ENCODE assay signal across 23 mouse cellular contexts in genomic region chr10:14027751-14028150, GRCm38 (mm10).
DNase-seq lines count a peak whose midpoint lies in the region; ATAC-seq and TF ChIP-seq lines count a peak whose summit lies in the region.
"Had no signal": no experiment of that assay in that cellular context is flagged by ENCODE, and none has a peak within 500 bp of the region (broad histone marks: within the 10 kb centered on the region; RNA-seq: fewer than 3 reads in every experiment).

No protein-coding gene starts in this region.

- TF ChIP-seq CTCF in gastrocnemius, adult 2 months (IDR thresholded peaks at IDR 0.05) = no peak
- no peak for TF ChIP-seq CTCF in liver, adult 2 months (IDR thresholded peaks at IDR 0.05; ENCODE audit: low read depth, low read length)

- H3K27ac ChIP-seq in gastrocnemius, adult 2 months = peak overlapping the region; percentile 60
- no peak overlapping the region for H3K27ac ChIP-seq in heart, embryonic 10.5 days
- no peak overlapping the region for H3K27ac ChIP-seq in heart, embryonic 12.5 days (ENCODE audit: poor library complexity, severe bottlenecking)
- H3K27ac ChIP-seq in liver, adult 2 months (replicated peaks; ENCODE audit: insufficient read depth, low read depth, low read length) = no peak overlapping the region
- H3K27ac ChIP-seq: embryonic facial prominence, embryonic 10.5 days; embryonic facial prominence, embryonic 12.5 days; forebrain, embryonic 13.5 days; forebrain, embryonic 15.5 days had no signal

- TF ChIP-seq POLR2A in liver, adult 2 months (IDR thresholded peaks at IDR 0.05; ENCODE audit: extremely low read depth, insufficient read depth, low read length) = no peak

- no peak overlapping the region for H3K4me3 ChIP-seq in gastrocnemius, adult 2 months
- H3K4me3 ChIP-seq in heart, embryonic 10.5 days = no peak overlapping the region
- no peak overlapping the region for H3K4me3 ChIP-seq in heart, embryonic 12.5 days
- no peak overlapping the region for H3K4me3 ChIP-seq in liver, adult 2 months (ENCODE audit: insufficient read depth, low read depth, low read length)
- H3K4me3 ChIP-seq: embryonic facial prominence, embryonic 10.5 days; embryonic facial prominence, embryonic 12.5 days; forebrain, embryonic 13.5 days; forebrain, embryonic 15.5 days had no signal

- no peak for DNase-seq in gastrocnemius, adult 2 months
- DNase-seq in gastrocnemius, postnatal 4 days (ENCODE audit: low spot score in 2 of 2) = no peak
- DNase-seq in heart, embryonic 10.5 days (ENCODE audit: low spot score) = peak; percentile 14
- peak; percentile 57 for DNase-seq in liver, adult 2 months (ENCODE audit: extremely low read depth, low read depth, low spot score)
- DNase-seq in liver (no peak), 416B (ENCODE audit: low read depth) (peak; percentile 37)
- DNase-seq: adrenal gland, adult 8-10 months; adrenal gland, postnatal 14 days; adrenal gland, postnatal 36 days; cerebellum, adult 11-12 months; cerebellum, adult 2 months; cerebellum, adult 9-10 months; cerebellum, postnatal 25 days had no signal

- 26% methylated on average over 1 of the region's 1 CpGs for WGBS in heart, embryonic 10.5 days
- 42% methylated on average over 1 of the region's 1 CpGs for WGBS in heart, embryonic 12.5 days
- WGBS in liver, adult 2 months = 34% methylated on average over 1 of the region's 1 CpGs

- no peaks in the 10 kb centered on the region for H3K9me3 ChIP-seq in heart, embryonic 10.5 days
- no peaks in the 10 kb centered on the region; the same call in 1 of the 2 replicates for H3K9me3 ChIP-seq in heart, embryonic 12.5 days (replicated peaks)
- H3K9me3 ChIP-seq: embryonic facial prominence, embryonic 10.5 days; embryonic facial prominence, embryonic 12.5 days; forebrain, embryonic 13.5 days; forebrain, embryonic 15.5 days; G1E had no signal

- intact Hi-C loops in gastrocnemius, adult 2 months (cut with DNase I) = no loop called here

- H3K4me2 ChIP-seq in heart, embryonic 12.5 days = no peak overlapping the region
- H3K4me2 ChIP-seq: embryonic facial prominence, embryonic 12.5 days; forebrain, embryonic 13.5 days; forebrain, embryonic 15.5 days had no signal

- peaks cover 12% of the 10 kb centered on the region for H3K4me1 ChIP-seq in heart, embryonic 10.5 days
- H3K4me1 ChIP-seq in heart, embryonic 12.5 days (replicated peaks) = peaks cover 19% of the 10 kb centered on the region
- H3K4me1 ChIP-seq in liver, adult 2 months (ENCODE audit: control insufficient read depth, insufficient read depth, low read length) = peaks cover 8% of the 10 kb centered on the region
- H3K4me1 ChIP-seq: embryonic facial prominence, embryonic 10.5 days; embryonic facial prominence, embryonic 12.5 days; forebrain, embryonic 13.5 days; forebrain, embryonic 15.5 days had no signal

- H3K79me2 ChIP-seq in liver, adult 2 months (ENCODE audit: control insufficient read depth, insufficient read depth, low read length) = peaks cover 4% of the 10 kb centered on the region; the same call in 1 of the 2 replicates

- no peaks in the 10 kb centered on the region for H3K36me3 ChIP-seq in heart, embryonic 10.5 days
- H3K36me3 ChIP-seq in heart, embryonic 12.5 days = no peaks in the 10 kb centered on the region
- no peaks in the 10 kb centered on the region for H3K36me3 ChIP-seq in liver, adult 2 months (ENCODE audit: control insufficient read depth, insufficient read depth, low read length)
- H3K36me3 ChIP-seq: embryonic facial prominence, embryonic 10.5 days; embryonic facial prominence, embryonic 12.5 days; forebrain, embryonic 15.5 days; G1E had no signal

- no peak for ATAC-seq in heart, embryonic 12.5 days (ENCODE audit: insufficient number of reproducible peaks, low FRiP score)
- ATAC-seq: activated CD4-positive, CD25-positive, alpha-beta regulatory T cell, adult 4 months; CD4-positive, CD25-positive, alpha-beta regulatory T cell, adult 4 months; forebrain, embryonic 13.5 days; forebrain, embryonic 15.5 days; Patski had no signal

- no peak overlapping the region for H3K9ac ChIP-seq in heart, embryonic 12.5 days
- H3K9ac ChIP-seq in liver, adult 2 months (ENCODE audit: low read depth, low read length) = no peak overlapping the region
- H3K9ac ChIP-seq: embryonic facial prominence, embryonic 12.5 days; forebrain, embryonic 13.5 days; forebrain, embryonic 15.5 days had no signal

- no peaks in the 10 kb centered on the region for H3K27me3 ChIP-seq in heart, embryonic 10.5 days (ENCODE audit: insufficient read depth, poor library complexity, severe bottlenecking)
- H3K27me3 ChIP-seq in heart, embryonic 12.5 days (replicated peaks) = no peaks in the 10 kb centered on the region
- no peaks in the 10 kb centered on the region for H3K27me3 ChIP-seq in liver, adult 2 months (ENCODE audit: control insufficient read depth, insufficient read depth, low read length)
- H3K27me3 ChIP-seq: CH12.LX; embryonic facial prominence, embryonic 12.5 days; forebrain, embryonic 13.5 days; forebrain, embryonic 15.5 days; Patski had no signal

Comparison
In these comparisons a context has a peak if more than half of its experiments do, and no peak if none do; other contexts are left out.
1. DNase-seq: peak in heart, embryonic 10.5 days (single experiment), liver, adult 2 months (single experiment) and 416B (single experiment); none in gastrocnemius, adult 2 months (single experiment), gastrocnemius, postnatal 4 days (0 of 2) and liver (single experiment).